Mouse (Mus musculus) hindbrain, embryonic 12.5 days (tissue): Measurements from ENCODE around the gene Il25. TPM values are rescaled to one million over a fixed set of nuclear protein-coding genes. Genes with fewer than 3 reads are reported as not detected.
"Not testable (repeated sequence)": the region's sequence is repeated elsewhere in the genome, so short reads cannot be mapped to it uniquely, and the experiment has no call there.

ENCODE experiments used
- ATAC-seq: fragments of 200-750 bp; cut with Nextera tagmentation; 2 replicates; pipeline ENCODE4 v1.8.0; 2017; ENCODE audit warnings: moderate TSS enrichment; ENCODE audit not compliant: low FRiP score
- H3K27ac ChIP-seq: fragments of 300-500 bp; sonication (generic); 2 replicates; pipeline ENCODE4 v1.5.1; 2016; ENCODE audit warnings: mild to moderate bottlenecking
- H3K27me3 ChIP-seq: fragments of 300-500 bp; sonication (generic); 2 replicates; pipeline ENCODE4 v1.6.1; 2016; ENCODE audit warnings: mild to moderate bottlenecking
- H3K36me3 ChIP-seq: fragments of 300-500 bp; sonication (generic); 2 replicates; pipeline ENCODE4 v1.6.1; 2016; ENCODE audit warnings: mild to moderate bottlenecking
- H3K4me1 ChIP-seq: fragments of 300-500 bp; sonication (generic); 2 replicates; pipeline ENCODE4 v1.6.1; 2016
- H3K4me2 ChIP-seq: fragments of 300-500 bp; sonication (generic); replicated peaks from 2 replicates; pipeline ENCODE4 v1.6.1; 2016; ENCODE audit warnings: mild to moderate bottlenecking
- H3K4me3 ChIP-seq: fragments of 300-500 bp; sonication (generic); 2 replicates; pipeline ENCODE4 v1.5.1; 2016; ENCODE audit warnings: mild to moderate bottlenecking
- H3K9ac ChIP-seq: fragments of 300-500 bp; sonication (generic); 2 replicates; pipeline ENCODE4 v1.6.1; 2016; ENCODE audit warnings: mild to moderate bottlenecking, moderate library complexity
- H3K9me3 ChIP-seq: fragments of 300-500 bp; sonication (generic); replicated peaks from 2 replicates; pipeline ENCODE4 v1.6.1; 2016; ENCODE audit warnings: mild to moderate bottlenecking
- WGBS: fragments of 180-500 bp; shearing (Covaris S2); methylation state at CpG from one replicate; pipeline ENCODE4 v1.1.7; 2016; 5-methylcytosine and 5-hydroxymethylcytosine counted together
- polyA plus RNA-seq: library from polyadenylated mRNA; unstranded; fragments of >200 nt; fragmentation: Nextera tagmentation; extraction: Ambion mirVana; gene quantifications from 2 replicates; pipeline ENCODE4 v1.2.1, GENCODE M21; 2016

The Il25 gene
- polyA plus RNA-seq, 1 experiment from 2014 or later = not detected

GRCm38 (mm10) chr14:54960769-54961168, 28.3 kb downstream of the Il25 start:
- Histone ChIP-seq H3K4me2 (no peak overlapping the region), H3K4me3 (no peak overlapping the region), H3K9ac (no peak overlapping the region), H3K27ac (no peak overlapping the region), H3K4me1 (no peaks in the 10 kb centered on the region), H3K9me3 (no peaks in the 10 kb centered on the region), H3K36me3 (no peaks in the 10 kb centered on the region), H3K27me3 (no peaks in the 10 kb centered on the region)
- no peak for ATAC-seq
- WGBS = 74% methylated on average over 10 of the region's 10 CpGs

GRCm38 (mm10) chr14:54961487-54961886, 29.0 kb downstream of the Il25 start:
- no peaks in the 10 kb centered on the region for H3K9me3 ChIP-seq
- no peak overlapping the region for H3K4me3 ChIP-seq
- no peak overlapping the region for H3K9ac ChIP-seq
- ATAC-seq = no peak
- no peak overlapping the region for H3K4me2 ChIP-seq
- H3K36me3 ChIP-seq = no peaks in the 10 kb centered on the region
- H3K27ac ChIP-seq = no peak overlapping the region
- 86% methylated on average over 5 of the region's 5 CpGs for WGBS
- no peaks in the 10 kb centered on the region for H3K27me3 ChIP-seq
- no peaks in the 10 kb centered on the region for H3K4me1 ChIP-seq

- Histone ChIP-seq H3K27ac (no peak overlapping the region), H3K27me3 (no peaks in the 10 kb centered on the region), H3K4me3 (no peak overlapping the region), H3K4me2 (no peak overlapping the region), H3K9me3 (no peaks in the 10 kb centered on the region), H3K36me3 (no peaks in the 10 kb centered on the region), H3K4me1 (no peaks in the 10 kb centered on the region), H3K9ac (no peak overlapping the region)
- WGBS = 89% methylated on average over 7 of the region's 7 CpGs
- ATAC-seq = no peak
These were observed 30.2 kb downstream of the Il25 start for GRCm38 (mm10) chr14:54962714-54963113.

GRCm38 (mm10) chr14:54963727-54964126, 31.2 kb downstream of the Il25 start:
- no peak overlapping the region for H3K9ac ChIP-seq
- no peak overlapping the region for H3K4me3 ChIP-seq
- no peaks in the 10 kb centered on the region for H3K9me3 ChIP-seq
- 87% methylated on average over 11 of the region's 11 CpGs for WGBS
- no peaks in the 10 kb centered on the region for H3K27me3 ChIP-seq
- H3K27ac ChIP-seq = no peak overlapping the region
- ATAC-seq = no peak
- H3K36me3 ChIP-seq = no peaks in the 10 kb centered on the region
- no peak overlapping the region for H3K4me2 ChIP-seq
- no peaks in the 10 kb centered on the region for H3K4me1 ChIP-seq

- H3K36me3 ChIP-seq = no peaks in the 10 kb centered on the region
- H3K27ac ChIP-seq = no peak overlapping the region
- H3K27me3 ChIP-seq = no peaks in the 10 kb centered on the region
- no peaks in the 10 kb centered on the region for H3K9me3 ChIP-seq
- H3K4me3 ChIP-seq = no peak overlapping the region
- ATAC-seq = no peak
- H3K4me1 ChIP-seq = no peaks in the 10 kb centered on the region
- WGBS = 81% methylated on average over 15 of the region's 15 CpGs
- H3K4me2 ChIP-seq = no peak overlapping the region
- H3K9ac ChIP-seq = no peak overlapping the region
These were observed 32.5 kb downstream of the Il25 start for GRCm38 (mm10) chr14:54965044-54965443.

GRCm38 (mm10) chr14:54965631-54966030, 33.1 kb downstream of the Il25 start:
- H3K27ac ChIP-seq = no peak overlapping the region
- no peaks in the 10 kb centered on the region for H3K27me3 ChIP-seq
- H3K4me3 ChIP-seq = no peak overlapping the region
- no peaks in the 10 kb centered on the region for H3K36me3 ChIP-seq
- H3K4me1 ChIP-seq = no peaks in the 10 kb centered on the region
- H3K4me2 ChIP-seq = no peak overlapping the region
- H3K9me3 ChIP-seq = no peaks in the 10 kb centered on the region
- 69% methylated on average over 6 of the region's 6 CpGs for WGBS
- ATAC-seq = no peak
- H3K9ac ChIP-seq = no peak overlapping the region

- Histone ChIP-seq H3K4me2 (no peak within 1 kb of the TSS), H3K36me3 (no peaks in the 10 kb centered on the region), H3K9ac (no peak within 1 kb of the TSS), H3K27me3 (no peaks in the 10 kb centered on the region), H3K4me3 (no peak within 1 kb of the TSS), H3K4me1 (no peaks in the 10 kb centered on the region), H3K27ac (no peak within 1 kb of the TSS), H3K9me3 (no peaks in the 10 kb centered on the region)
- no peak for ATAC-seq
- 82% methylated on average over 7 of the region's 7 CpGs for WGBS
These were observed 34.0 kb downstream of the Il25 start, which contains the start of gene Myh6 for GRCm38 (mm10) chr14:54966320-54966977. Gene Myh6 (minus strand): TSS chr14:54966927.

- Histone ChIP-seq H3K4me3 (no peak overlapping the region), H3K27ac (no peak overlapping the region), H3K27me3 (no peaks in the 10 kb centered on the region), H3K4me1 (no peaks in the 10 kb centered on the region), H3K4me2 (no peak overlapping the region), H3K9ac (no peak overlapping the region), H3K36me3 (no peaks in the 10 kb centered on the region), H3K9me3 (no peaks in the 10 kb centered on the region)
- no peak for ATAC-seq
- 78% methylated on average over 3 of the region's 3 CpGs for whole genome bisulfite sequencing
These were observed 35.4 kb downstream of the Il25 start for GRCm38 (mm10) chr14:54967874-54968273.

- Histone ChIP-seq H3K27ac (no peak overlapping the region), H3K4me2 (no peak overlapping the region), H3K9me3 (no peaks in the 10 kb centered on the region), H3K4me3 (no peak overlapping the region), H3K9ac (no peak overlapping the region), H3K4me1 (no peaks in the 10 kb centered on the region), H3K36me3 (no peaks in the 10 kb centered on the region), H3K27me3 (no peaks in the 10 kb centered on the region)
- ATAC-seq = no peak
These were observed 35.8 kb downstream of the Il25 start for GRCm38 (mm10) chr14:54968344-54968743.

GRCm38 (mm10) chr14:54972786-54973185, 40.3 kb downstream of the Il25 start:
- H3K9ac ChIP-seq, H3K36me3 ChIP-seq, H3K4me3 ChIP-seq, H3K27me3 ChIP-seq, ATAC-seq, H3K4me2 ChIP-seq, H3K27ac ChIP-seq, H3K9me3 ChIP-seq: not testable (repeated sequence)
- WGBS = 92% methylated on average over 10 of the region's 11 CpGs
- H3K4me1 ChIP-seq = peaks cover 13% of the 10 kb centered on the region

GRCm38 (mm10) chr14:54974068-54974791, 41.7 kb downstream of the Il25 start:
- Histone ChIP-seq H3K27ac (peak overlapping the region; percentile 66), H3K9ac (no peak overlapping the region), H3K4me1 (peaks cover 13% of the 10 kb centered on the region), H3K36me3 (no peaks in the 10 kb centered on the region), H3K4me2 (no peak overlapping the region), H3K9me3 (no peaks in the 10 kb centered on the region), H3K27me3 (no peaks in the 10 kb centered on the region), H3K4me3 (no peak overlapping the region)
- WGBS = 76% methylated on average over 6 of the region's 6 CpGs
- peak; percentile 49; the same call in 1 of the 2 replicates for ATAC-seq

- WGBS = 67% methylated on average over 1 of the region's 1 CpGs
These were observed 44.1 kb downstream of the Il25 start, which contains the start of gene Gm17428 for GRCm38 (mm10) chr14:54976633-54977032. Gene Gm17428 (plus strand): TSS chr14:54976933.

GRCm38 (mm10) chr14:54978664-54979063, 46.2 kb downstream of the Il25 start:
- H3K4me3 ChIP-seq = no peak overlapping the region
- no peak overlapping the region for H3K27ac ChIP-seq
- no peak overlapping the region for H3K9ac ChIP-seq
- H3K9me3 ChIP-seq = no peaks in the 10 kb centered on the region
- H3K4me2 ChIP-seq = no peak overlapping the region
- peaks cover 11% of the 10 kb centered on the region for H3K4me1 ChIP-seq
- 87% methylated on average over 8 of the region's 8 CpGs for WGBS
- H3K36me3 ChIP-seq = no peaks in the 10 kb centered on the region
- no peaks in the 10 kb centered on the region for H3K27me3 ChIP-seq
- ATAC-seq = no peak

More at GRCm38 (mm10) chr14:54976633-54977032, 44.1 kb downstream of the Il25 start, which contains the start of gene Gm17428:
- Histone ChIP-seq H3K9me3 (no peaks in the 10 kb centered on the region), H3K9ac (no peak within 1 kb of the TSS), H3K4me1 (peaks cover 13% of the 10 kb centered on the region), H3K4me3 (no peak within 1 kb of the TSS), H3K4me2 (no peak within 1 kb of the TSS), H3K36me3 (no peaks in the 10 kb centered on the region), H3K27ac (no peak within 1 kb of the TSS), H3K27me3 (no peaks in the 10 kb centered on the region)
- ATAC-seq = no peak
